Mouse (Mus musculus) heart, embryonic 16.5 days (tissue): ENCODE results near the gene Tcte1. TPM values are rescaled to one million over a fixed set of nuclear protein-coding genes. Genes with fewer than 3 reads are reported as not detected.

Source experiments
- ATAC-seq: fragments of 200-750 bp; cut with Nextera tagmentation; replicated peaks from 2 replicates; pipeline ENCODE4 v1.8.0; 2017; ENCODE audit warnings: moderate number of reproducible peaks; ENCODE audit not compliant: insufficient read depth, low FRiP score; ENCODE audit errors: extremely low read depth
- H3K27ac ChIP-seq: fragments of 300-500 bp; sonication (generic); 2 replicates; pipeline ENCODE4 v1.5.1; 2014; ENCODE audit warnings: mild to moderate bottlenecking, low read length, control low read depth, moderate library complexity
- H3K27me3 ChIP-seq: fragments of 300-500 bp; sonication (generic); 2 replicates; pipeline ENCODE4 v1.6.1; 2014; ENCODE audit warnings: low read length, mixed read lengths; ENCODE audit not compliant: control insufficient read depth, insufficient read depth
- H3K36me3 ChIP-seq: fragments of 300-500 bp; sonication (generic); 2 replicates; pipeline ENCODE4 v1.6.1; 2014; ENCODE audit not compliant: control insufficient read depth, insufficient read depth
- H3K4me1 ChIP-seq: fragments of 300-500 bp; sonication (generic); 2 replicates; pipeline ENCODE4 v1.6.1; 2014; ENCODE audit warnings: low read length, mixed read lengths; ENCODE audit not compliant: control insufficient read depth, insufficient read depth
- H3K4me2 ChIP-seq: fragments of 300-500 bp; sonication (generic); 2 replicates; pipeline ENCODE4 v1.6.1; 2014; ENCODE audit warnings: low read depth, mild to moderate bottlenecking, control low read depth, low read length
- H3K4me3 ChIP-seq: fragments of 300-500 bp; sonication (generic); 2 replicates; pipeline ENCODE4 v1.5.1; 2014; ENCODE audit warnings: mild to moderate bottlenecking, control low read depth, low read length
- H3K9ac ChIP-seq: fragments of 300-500 bp; sonication (generic); 2 replicates; pipeline ENCODE4 v1.6.1; 2014; ENCODE audit warnings: low read length, control low read depth
- H3K9me3 ChIP-seq: fragments of 300-500 bp; sonication (generic); replicated peaks from 2 replicates; pipeline ENCODE4 v1.6.1; 2016; ENCODE audit warnings: low read length; ENCODE audit not compliant: control insufficient read depth
- WGBS: fragments of 180-500 bp; shearing (Covaris S2); extraction: QIAGEN DNeasy Blood & Tissue Kit; methylation state at CpG from one replicate; pipeline ENCODE4 v1.1.7; 2014; 5-methylcytosine and 5-hydroxymethylcytosine counted together
- polyA plus RNA-seq: library from polyadenylated mRNA; unstranded; fragments of >200 nt; fragmentation: Nextera tagmentation; extraction: Ambion mirVana; gene quantifications from 2 replicates; pipeline ENCODE4 v1.2.1, GENCODE M21; 2015

The Tcte1 gene
- polyA plus RNA-seq, 1 experiment from 2014 or later = 0.63 TPM

- no peaks in the 10 kb centered on the region for H3K36me3 ChIP-seq
- H3K4me2 ChIP-seq = no peak overlapping the region
- no peaks in the 10 kb centered on the region for H3K9me3 ChIP-seq
- peak overlapping the region; percentile 42 for H3K27ac ChIP-seq
- H3K4me1 ChIP-seq = peaks cover 3% of the 10 kb centered on the region; the same call in 1 of the 2 replicates
- 0 out of 2 replicates have a peak, but pooled peaks cover 2% of the 10 kb centered on the region for H3K27me3 ChIP-seq
- no peak overlapping the region for H3K9ac ChIP-seq
- WGBS = 73% methylated on average over 23 of the region's 23 CpGs
- H3K4me3 ChIP-seq = no peak overlapping the region
- peak; percentile 77 for ATAC-seq
Observed at GRCm38 (mm10) chr17:45488321-45489254, 34.6 kb upstream of the Tcte1 start.

DNA sequence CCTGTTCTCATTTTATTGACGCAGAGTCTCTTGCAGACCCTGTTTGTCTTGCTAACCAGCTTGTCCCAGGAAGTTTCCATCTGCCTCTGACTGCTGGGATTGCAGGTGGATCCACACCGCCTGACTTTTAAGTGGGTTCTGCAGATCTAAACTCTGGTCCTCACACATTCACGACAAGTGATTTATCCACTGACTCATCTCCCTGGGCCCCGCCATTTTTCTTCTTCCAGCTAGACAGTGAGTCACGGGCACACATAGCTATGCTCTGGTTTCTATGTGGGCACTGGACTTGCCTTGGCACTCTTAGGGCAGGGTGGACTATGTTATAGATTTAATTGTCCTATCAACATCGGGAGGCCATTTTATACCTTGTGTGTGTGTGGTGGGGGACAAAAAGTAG is 33.5 kb upstream of the Tcte1 start:
- no peaks in the 10 kb centered on the region for H3K36me3 ChIP-seq
- no peak for ATAC-seq
- 0 out of 2 replicates have a peak, but pooled peaks cover 2% of the 10 kb centered on the region for H3K27me3 ChIP-seq
- peaks cover 3% of the 10 kb centered on the region; the same call in 1 of the 2 replicates for H3K4me1 ChIP-seq
- H3K27ac ChIP-seq = no peak overlapping the region; the same call in 1 of the 2 replicates
- H3K4me2 ChIP-seq = no peak overlapping the region
- WGBS = 81% methylated on average over 6 of the region's 6 CpGs
- no peak overlapping the region for H3K9ac ChIP-seq
- H3K9me3 ChIP-seq = no peaks in the 10 kb centered on the region
- H3K4me3 ChIP-seq = no peak overlapping the region

DNA sequence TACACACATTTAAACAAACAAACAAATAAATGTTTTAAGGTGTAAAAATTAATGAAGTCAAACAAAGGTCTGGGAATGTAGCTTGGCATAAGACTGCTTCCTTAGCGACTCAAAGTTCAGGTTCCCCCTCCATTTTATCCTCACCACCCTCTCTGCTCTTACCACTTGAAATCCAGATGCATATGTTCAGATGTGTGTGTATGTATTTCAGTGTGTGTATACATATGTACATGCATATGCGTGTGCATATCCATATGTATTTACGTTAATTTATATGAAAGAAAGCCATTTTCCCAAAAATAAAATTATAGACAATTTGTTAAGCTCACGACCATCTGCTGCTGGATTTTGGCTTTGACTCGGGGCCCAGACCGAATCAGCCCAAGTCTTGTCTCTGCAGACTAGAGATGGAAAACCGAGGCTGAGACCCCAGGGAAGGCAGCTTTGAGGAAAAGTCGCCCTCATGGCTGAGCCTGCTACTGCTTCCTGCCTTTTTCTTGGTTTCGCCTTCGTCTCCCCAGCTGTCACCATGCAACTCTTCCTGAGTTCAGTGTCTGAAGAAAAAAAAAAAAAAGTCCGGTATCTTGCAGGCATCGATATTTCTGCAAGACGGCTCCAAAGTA is 32.6 kb upstream of the Tcte1 start:
- Histone ChIP-seq H3K36me3 (no peaks in the 10 kb centered on the region), H3K4me2 (no peak overlapping the region), H3K4me3 (no peak overlapping the region), H3K27me3 (0 out of 2 replicates have a peak, but pooled peaks cover 2% of the 10 kb centered on the region), H3K4me1 (peaks cover 3% of the 10 kb centered on the region; the same call in 1 of the 2 replicates), H3K9me3 (no peaks in the 10 kb centered on the region), H3K27ac (no peak overlapping the region), H3K9ac (no peak overlapping the region)
- no peak for ATAC-seq
- WGBS = 61% methylated on average over 13 of the region's 13 CpGs

- Histone ChIP-seq H3K4me2 (no peak overlapping the region), H3K36me3 (no peaks in the 10 kb centered on the region), H3K27ac (no peak overlapping the region), H3K27me3 (0 out of 2 replicates have a peak, but pooled peaks cover 2% of the 10 kb centered on the region), H3K9me3 (no peaks in the 10 kb centered on the region), H3K9ac (no peak overlapping the region), H3K4me1 (peaks cover 3% of the 10 kb centered on the region; the same call in 1 of the 2 replicates), H3K4me3 (no peak overlapping the region)
- ATAC-seq = no peak
- WGBS = 70% methylated on average over 11 of the region's 11 CpGs
Observed at GRCm38 (mm10) chr17:45495398-45495797, 27.8 kb upstream of the Tcte1 start.

GRCm38 (mm10) chr17:45498397-45498796 is 24.8 kb upstream of the Tcte1 start:
- H3K9ac ChIP-seq = no peak overlapping the region
- H3K9me3 ChIP-seq = no peaks in the 10 kb centered on the region
- peaks cover 3% of the 10 kb centered on the region; the same call in 1 of the 2 replicates for H3K4me1 ChIP-seq
- no peak overlapping the region for H3K4me2 ChIP-seq
- H3K4me3 ChIP-seq = no peak overlapping the region
- no peaks in the 10 kb centered on the region for H3K36me3 ChIP-seq
- H3K27me3 ChIP-seq = no peaks in the 10 kb centered on the region
- 56% methylated on average over 13 of the region's 13 CpGs for WGBS
- H3K27ac ChIP-seq = no peak overlapping the region
- no peak for ATAC-seq

DNA sequence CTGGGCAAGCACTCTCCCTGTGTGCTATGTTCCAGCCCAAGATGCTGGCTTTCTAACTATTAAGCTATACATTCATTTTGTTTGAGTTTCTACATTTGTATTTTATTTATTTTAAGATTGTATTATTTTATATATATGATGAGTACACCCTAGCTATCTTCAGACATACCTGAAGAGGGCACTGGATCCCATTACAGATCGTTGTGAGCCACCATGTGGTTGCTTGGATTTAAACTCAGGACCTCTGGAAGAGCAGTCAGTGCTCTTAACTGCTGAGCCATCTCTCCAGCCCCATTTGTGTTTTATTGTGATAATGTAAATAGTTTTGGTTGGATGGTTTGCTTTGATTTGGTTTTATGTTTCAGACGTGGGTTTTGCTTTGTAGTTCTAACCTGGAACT is 23.7 kb upstream of the Tcte1 start:
- no peaks in the 10 kb centered on the region for H3K27me3 ChIP-seq
- no peak overlapping the region for H3K4me2 ChIP-seq
- 44% methylated on average over 2 of the region's 2 CpGs for WGBS
- H3K36me3 ChIP-seq = no peaks in the 10 kb centered on the region
- no peak overlapping the region for H3K4me3 ChIP-seq
- no peak overlapping the region for H3K9ac ChIP-seq
- no peaks in the 10 kb centered on the region for H3K9me3 ChIP-seq
- no peak for ATAC-seq
- peaks cover 3% of the 10 kb centered on the region for H3K4me1 ChIP-seq
- no peak overlapping the region for H3K27ac ChIP-seq

- Histone ChIP-seq H3K4me2 (no peak overlapping the region), H3K27ac (no peak overlapping the region), H3K27me3 (no peaks in the 10 kb centered on the region), H3K9me3 (no peaks in the 10 kb centered on the region), H3K36me3 (no peaks in the 10 kb centered on the region), H3K4me3 (no peak overlapping the region), H3K4me1 (peaks cover 3% of the 10 kb centered on the region), H3K9ac (no peak overlapping the region)
- WGBS = 41% methylated on average over 4 of the region's 4 CpGs
- no peak for ATAC-seq
Observed at GRCm38 (mm10) chr17:45500981-45501380, 22.3 kb upstream of the Tcte1 start.

DNA sequence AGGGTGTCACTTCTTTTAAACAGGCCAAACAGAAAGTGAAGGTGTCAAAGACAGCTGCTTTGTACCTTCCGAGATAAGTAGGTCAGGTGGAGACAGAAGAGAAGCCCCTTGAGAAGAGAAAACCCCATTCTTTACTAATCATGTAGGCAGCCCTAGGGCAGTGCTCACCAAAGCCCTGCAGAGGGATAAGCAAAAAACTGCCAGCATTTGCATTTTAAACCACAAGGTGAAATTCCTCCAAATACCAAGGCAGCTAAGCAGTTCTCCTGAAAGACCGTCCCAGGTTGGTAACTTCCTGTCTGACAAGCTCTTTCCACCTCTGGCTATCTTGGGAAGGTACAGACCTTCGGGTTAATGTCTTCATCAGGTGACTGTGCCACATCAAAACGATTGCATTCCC is 20.9 kb upstream of the Tcte1 start:
- ATAC-seq = no peak
- Histone ChIP-seq H3K4me3 (no peak overlapping the region), H3K9ac (no peak overlapping the region), H3K27me3 (no peaks in the 10 kb centered on the region), H3K36me3 (no peaks in the 10 kb centered on the region), H3K9me3 (no peaks in the 10 kb centered on the region), H3K4me2 (no peak overlapping the region), H3K4me1 (peaks cover 10% of the 10 kb centered on the region), H3K27ac (no peak overlapping the region)
- 49% methylated on average over 4 of the region's 4 CpGs for WGBS
